Mouse (Mus musculus): ENCODE measurements at regions not wholly inside any gene's neighbourhood (a gene's known extent, or its start where the extent isn't known, plus 50 kb on each side); places are given as distances from the start of the nearest gene placed in this dataset.

- TF ChIP-seq HCFC1 (IDR thresholded peaks at IDR 0.05; ENCODE audit: borderline replicate concordance, insufficient read depth, low read length): no peak
- TF ChIP-seq ZC3H11A (IDR thresholded peaks at IDR 0.05; ENCODE audit: borderline replicate concordance, low read depth, low read length): no peak
- no peak for TF ChIP-seq MAFK (IDR thresholded peaks at IDR 0.05; ENCODE audit: insufficient read depth, low read depth, low read length)
- TF ChIP-seq ZNF384 (IDR thresholded peaks at IDR 0.05; ENCODE audit: low read depth, low read length): no peak
Measured at GRCm38 (mm10) chr16:73591421-73591820, 820.2 kb downstream of the Robo2 start.

Data from ES-E14 (cell line).